Mouse (Mus musculus) right cerebral cortex, adult 2 months (tissue): ENCODE measurements around the gene Dph6.

Experiments used
- DNase-seq, 2 experiments: peaks; one replicate each; pipeline ENCODE4 v3.0.0; 2021 to 2022; ENCODE audit warnings: low spot score in 2 of 2

Dph6 gene

GRCm38 (mm10) chr2:114540416-114540815, 114.3 kb downstream of the Dph6 start:
- DNase-seq = no peak

- DNase-seq = no peak
Observed at GRCm38 (mm10) chr2:114536032-114536431, 118.7 kb downstream of the Dph6 start.

- DNase-seq = no peak
Observed at GRCm38 (mm10) chr2:114531010-114531756, 123.6 kb downstream of the Dph6 start.

GRCm38 (mm10) chr2:114520414-114520813, 134.3 kb downstream of the Dph6 start:
- DNase-seq = no peak

GRCm38 (mm10) chr2:114519907-114520306, 134.9 kb downstream of the Dph6 start:
- no peak for DNase-seq

GRCm38 (mm10) chr2:114492398-114492797, 162.4 kb downstream of the Dph6 start:
- DNase-seq = no peak

- DNase-seq = no peak
Observed at GRCm38 (mm10) chr2:114491907-114492306, 162.9 kb downstream of the Dph6 start.

- no peak for DNase-seq
Observed at GRCm38 (mm10) chr2:114486980-114487379, 167.8 kb downstream of the Dph6 start.
